Mouse (Mus musculus): ENCODE results near the gene Brox.

- no peak for TF ChIP-seq GATA1 (IDR thresholded peaks at IDR 0.05; ENCODE audit: low read length)
- no peak for TF ChIP-seq TAL1 (IDR thresholded peaks at IDR 0.05; ENCODE audit: low read length)
Measured at GRCm38 (mm10) chr1:183227469-183227868, 69.6 kb downstream of the Brox start.
